Mouse (Mus musculus) bone marrow macrophage, adult 2 months (primary cell): ENCODE data around the gene Gls2. TPM values are rescaled to one million over a fixed set of nuclear protein-coding genes. Genes with fewer than 3 reads are reported as not detected.
"Not testable (repeated sequence)": the region's sequence is repeated elsewhere in the genome, so short reads cannot be mapped to it uniquely, and the experiment has no call there.

ENCODE experiments used
- H3K27ac ChIP-seq: 2 replicates; pipeline ENCODE4 v1.5.1; 2012; ENCODE audit warnings: low read depth, low read length; ENCODE audit not compliant: insufficient read depth
- H3K4me1 ChIP-seq: 2 replicates; pipeline ENCODE4 v1.6.1; 2012; ENCODE audit warnings: low read length; ENCODE audit not compliant: control insufficient read depth, insufficient read depth
- H3K4me3 ChIP-seq: 2 replicates; pipeline ENCODE4 v1.5.1; 2012; ENCODE audit warnings: mild to moderate bottlenecking, low read length, moderate library complexity; ENCODE audit not compliant: insufficient read depth
- CTCF ChIP-seq: IDR thresholded peaks from 2 replicates; pipeline ENCODE4 v1.5.1; 2012; ENCODE audit warnings: low read depth, mild to moderate bottlenecking, low read length, moderate library complexity
- POLR2A ChIP-seq: IDR thresholded peaks from 2 replicates; pipeline ENCODE4 v1.6.1; 2012; ENCODE audit warnings: mild to moderate bottlenecking, low read depth, low read length, borderline replicate concordance
- polyA plus RNA-seq: library from polyadenylated mRNA; stranded (reverse); fragments of >200 nt; gene quantifications from 2 replicates; pipeline ENCODE4 v1.2.4, GENCODE M21; 2012; ENCODE audit not compliant: missing spikeins, insufficient read depth, insufficient read length

Gene Gls2
- not detected in 2 replicates for polyA plus RNA-seq

- H3K4me1 ChIP-seq = no peaks in the 10 kb centered on the region
- H3K27ac ChIP-seq = no peak within 1 kb of the TSS
- TF ChIP-seq POLR2A (no peak), CTCF (no peak)
- H3K4me3 ChIP-seq = peak within 1 kb of the TSS; percentile 93
Measured at GRCm38 (mm10) chr10:128194024-128194550, at the start of gene Gls2. Gene Gls2, plus strand, starts transcription at chr10:128194457.

DNA sequence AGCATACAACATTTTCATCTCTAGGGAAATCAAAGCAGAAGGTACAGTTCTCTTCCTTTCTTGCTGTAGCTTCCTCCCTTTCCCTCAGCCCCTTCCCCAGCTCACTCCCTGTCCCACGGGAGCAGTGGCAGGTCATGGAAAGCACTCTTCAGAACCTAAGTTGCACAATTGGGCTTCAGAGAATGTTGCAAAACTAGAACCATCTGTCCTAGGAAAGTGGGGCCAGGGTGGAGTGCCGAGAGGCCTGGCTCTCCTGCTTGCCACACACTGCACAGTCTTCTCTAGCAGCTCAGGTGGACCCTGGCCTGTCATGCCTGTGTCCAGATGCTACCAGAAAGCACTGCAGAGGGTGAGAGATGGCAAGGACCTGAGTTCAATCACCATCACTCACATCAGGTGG, 49.3 kb upstream of the Gls2 start:
- no peak overlapping the region for H3K27ac ChIP-seq
- peaks cover 8% of the 10 kb centered on the region for H3K4me1 ChIP-seq
- TF ChIP-seq CTCF (no peak), POLR2A (no peak)
- H3K4me3 ChIP-seq = no peak overlapping the region

DNA sequence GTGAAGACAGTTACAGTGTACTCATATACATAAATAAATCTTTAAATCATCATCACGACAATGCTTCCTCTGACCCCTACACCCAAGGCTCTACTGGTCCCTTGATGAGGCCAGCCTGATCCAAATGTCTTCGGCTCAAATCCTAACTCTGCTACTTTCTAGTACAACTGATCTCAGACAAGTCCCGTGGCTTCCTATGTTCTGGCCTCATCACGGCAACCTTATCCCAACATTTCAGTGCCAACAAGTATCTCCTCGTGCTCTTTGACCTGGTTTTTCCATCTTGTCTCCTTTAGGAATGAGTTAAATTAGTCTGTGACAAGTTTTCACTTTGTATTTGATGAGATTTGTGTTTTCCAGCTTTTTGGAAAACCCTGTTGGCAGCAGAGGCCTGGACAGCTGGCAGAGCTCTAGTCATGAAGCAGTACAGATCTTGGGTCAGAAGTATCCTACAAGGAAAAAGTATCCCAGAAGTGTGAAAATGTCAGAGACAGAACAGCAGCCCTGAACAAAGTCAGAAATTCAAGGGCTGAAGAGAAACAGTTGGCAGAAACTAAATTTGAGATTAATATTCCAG, 45.4 kb upstream of the Gls2 start:
- TF ChIP-seq POLR2A (no peak), CTCF (no peak)
- H3K27ac ChIP-seq = peak overlapping the region; percentile 23; the same call in 1 of the 2 replicates
- peaks cover 13% of the 10 kb centered on the region for H3K4me1 ChIP-seq
- no peak overlapping the region; the same call in 1 of the 2 replicates for H3K4me3 ChIP-seq

GRCm38 (mm10) chr10:128149592-128149991, 44.7 kb upstream of the Gls2 start:
- Histone ChIP-seq H3K27ac (peak overlapping the region; percentile 23), H3K4me1 (peaks cover 16% of the 10 kb centered on the region), H3K4me3 (peak overlapping the region; percentile 23; the same call in 1 of the 2 replicates)
- no peak for TF ChIP-seq CTCF

- TF ChIP-seq CTCF = no peak
- TF ChIP-seq POLR2A = no peak
- no peak overlapping the region for H3K27ac ChIP-seq
- H3K4me3 ChIP-seq = no peak overlapping the region
- peaks cover 16% of the 10 kb centered on the region for H3K4me1 ChIP-seq
Measured at GRCm38 (mm10) chr10:128150941-128151340, 43.3 kb upstream of the Gls2 start.

- no peak overlapping the region for H3K27ac ChIP-seq
- peaks cover 13% of the 10 kb centered on the region for H3K4me1 ChIP-seq
- no peak for TF ChIP-seq CTCF
- TF ChIP-seq POLR2A = no peak
- no peak overlapping the region for H3K4me3 ChIP-seq
Measured at GRCm38 (mm10) chr10:128153978-128154377, 40.3 kb upstream of the Gls2 start.

DNA sequence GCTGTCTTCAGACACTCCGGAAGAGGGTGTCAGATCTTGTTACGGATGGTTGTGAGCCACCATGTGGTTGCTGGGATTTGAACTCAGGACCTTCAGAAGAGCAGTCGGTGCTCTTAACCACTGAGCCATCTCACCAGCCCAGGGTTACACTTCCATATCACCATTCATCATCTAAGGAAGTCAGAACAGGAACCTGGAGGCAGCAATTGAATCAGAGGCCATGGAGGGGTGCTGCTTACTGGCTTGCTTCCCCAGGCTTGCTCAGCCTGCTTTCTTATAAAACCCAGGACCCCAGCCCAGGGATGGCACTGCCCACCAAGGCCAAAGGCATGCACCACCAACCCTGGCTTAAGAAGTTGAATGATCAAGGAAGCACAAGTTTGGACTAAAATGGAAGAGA, 28.5 kb upstream of the Gls2 start:
- H3K4me1 ChIP-seq = peaks cover 17% of the 10 kb centered on the region
- H3K4me3 ChIP-seq = not testable (repeated sequence)

GRCm38 (mm10) chr10:128167091-128167490, 27.2 kb upstream of the Gls2 start:
- H3K27ac ChIP-seq = peak overlapping the region; percentile 26; the same call in 1 of the 2 replicates
- no peak for TF ChIP-seq POLR2A
- TF ChIP-seq CTCF = no peak
- H3K4me1 ChIP-seq = peaks cover 19% of the 10 kb centered on the region
- H3K4me3 ChIP-seq = no peak overlapping the region

More for the DNA sequence above, 28.5 kb upstream of the Gls2 start:
- H3K27ac ChIP-seq = not testable (repeated sequence)

- not testable (repeated sequence) for H3K27ac ChIP-seq, H3K4me3 ChIP-seq
- H3K4me1 ChIP-seq = peaks cover 26% of the 10 kb centered on the region
Measured at GRCm38 (mm10) chr10:128171348-128171747, 22.9 kb upstream of the Gls2 start.

- H3K4me3 ChIP-seq = peak overlapping the region; percentile 75
- H3K4me1 ChIP-seq = peaks cover 12% of the 10 kb centered on the region
- no peak overlapping the region for H3K27ac ChIP-seq
- no peak for TF ChIP-seq CTCF
- no peak for TF ChIP-seq POLR2A
Measured at GRCm38 (mm10) chr10:128175302-128175701, 19.0 kb upstream of the Gls2 start.
